Mouse (Mus musculus): ENCODE data around the gene Slc12a3.

Slc12a3 gene

GRCm38 (mm10) chr8:94370839-94371238, 41.8 kb downstream of the Slc12a3 start:
- no peak for DNase-seq (ENCODE audit: extremely low read depth, low read depth, low spot score)

GRCm38 (mm10) chr8:94372955-94373599, 44.1 kb downstream of the Slc12a3 start:
- DNase-seq (ENCODE audit: extremely low read depth, low read depth, low spot score) = no peak

- no peak for DNase-seq (ENCODE audit: extremely low read depth, low read depth, low spot score)
Observed at GRCm38 (mm10) chr8:94375551-94375991, 46.6 kb downstream of the Slc12a3 start.

DNA sequence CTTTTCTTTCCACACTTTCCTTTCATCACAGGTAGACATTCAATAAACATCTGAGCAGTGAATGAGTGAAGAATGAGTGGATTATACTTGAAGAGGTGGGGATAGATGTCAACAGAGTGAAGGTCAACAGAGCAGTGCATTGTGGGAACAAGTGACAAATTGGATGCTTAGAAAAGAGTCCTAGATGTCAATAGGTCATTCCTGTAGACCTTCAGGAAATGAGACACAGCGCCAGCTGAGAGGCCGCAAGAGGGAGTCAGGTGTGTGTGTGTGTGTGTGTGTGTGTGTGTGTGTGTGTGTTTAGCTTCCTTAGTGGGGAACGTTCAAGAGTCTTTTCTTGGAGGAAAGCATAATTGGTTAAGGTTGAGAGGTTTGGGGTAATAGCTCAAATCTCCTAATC, 47.2 kb downstream of the Slc12a3 start:
- no peak for DNase-seq (ENCODE audit: extremely low read depth, low read depth, low spot score)

- no peak for DNase-seq (ENCODE audit: extremely low read depth, low read depth, low spot score)
Observed at GRCm38 (mm10) chr8:94376580-94376979, 47.6 kb downstream of the Slc12a3 start.

GRCm38 (mm10) chr8:94377031-94377430, 48.0 kb downstream of the Slc12a3 start:
- DNase-seq (ENCODE audit: extremely low read depth, low read depth, low spot score) = no peak

DNA sequence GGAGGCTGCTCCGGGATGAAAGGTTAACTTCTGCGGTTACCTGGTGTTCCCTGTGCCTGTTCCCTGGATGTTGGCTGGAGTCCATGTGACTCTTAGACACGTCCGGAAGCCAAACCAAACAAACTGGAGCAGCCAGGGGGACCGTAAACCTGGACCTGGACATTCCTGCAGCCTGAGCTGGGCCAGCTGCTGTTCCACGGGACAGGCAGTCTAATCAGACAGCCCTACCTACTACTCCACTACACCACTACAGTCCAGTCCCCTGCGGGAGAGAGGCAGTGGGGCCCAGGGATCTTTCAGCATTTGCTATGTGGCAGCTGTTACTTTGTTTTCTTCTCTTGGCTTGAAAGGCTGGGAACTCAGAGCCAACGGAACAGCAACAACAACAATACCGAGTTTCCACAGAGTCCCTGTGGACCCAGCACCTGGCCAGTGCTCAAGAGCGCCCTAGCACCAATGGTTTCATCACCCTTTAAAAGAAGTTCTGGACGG, 48.8 kb downstream of the Slc12a3 start:
- DNase-seq (ENCODE audit: extremely low read depth, low read depth, low spot score) = no peak

- DNase-seq (ENCODE audit: extremely low read depth, low read depth, low spot score) = no peak
Observed at GRCm38 (mm10) chr8:94378763-94379415, 49.9 kb downstream of the Slc12a3 start.

DNA sequence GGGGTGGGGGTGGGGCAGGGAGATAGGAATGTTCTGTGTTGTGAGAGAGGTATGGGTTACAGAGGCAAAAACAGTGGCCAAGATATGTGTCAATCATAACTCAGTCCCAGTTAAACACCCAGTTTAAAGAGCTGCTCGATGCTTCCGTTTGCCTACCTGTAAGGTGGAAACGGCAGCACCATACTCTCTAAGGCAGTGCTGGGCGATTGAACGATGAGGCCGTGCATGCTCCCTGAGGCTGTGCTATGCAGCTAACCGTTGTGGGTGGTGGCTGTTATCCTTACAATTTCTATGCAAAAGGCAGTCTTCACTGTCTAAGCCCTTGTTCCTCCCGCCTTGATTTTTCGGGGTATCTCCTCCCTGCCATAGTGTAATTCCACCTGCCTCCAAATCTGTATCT, 50.7 kb downstream of the Slc12a3 start:
- no peak for DNase-seq (ENCODE audit: extremely low read depth, low read depth, low spot score)

DNA sequence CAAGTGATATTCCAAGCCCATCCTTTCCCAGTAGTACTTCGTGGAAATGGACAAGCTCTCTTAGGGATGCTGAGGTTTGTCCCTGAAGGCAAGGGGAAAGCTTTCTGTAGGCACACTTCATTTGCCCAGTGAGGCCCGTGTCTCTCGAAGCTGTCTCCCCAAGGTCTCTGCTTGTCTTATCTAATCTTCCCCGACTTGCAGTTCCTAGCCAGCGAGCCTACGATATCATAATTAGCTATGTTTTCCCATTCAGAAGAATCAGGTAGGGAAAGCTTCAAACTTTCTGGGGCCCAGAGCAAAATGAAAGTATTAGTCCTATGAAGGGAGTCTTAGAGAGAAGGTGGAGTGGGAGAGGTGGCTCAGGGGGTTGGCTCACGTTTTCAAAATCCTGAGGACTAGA, 55.2 kb downstream of the Slc12a3 start:
- DNase-seq (ENCODE audit: extremely low read depth, low read depth, low spot score) = no peak

DNA sequence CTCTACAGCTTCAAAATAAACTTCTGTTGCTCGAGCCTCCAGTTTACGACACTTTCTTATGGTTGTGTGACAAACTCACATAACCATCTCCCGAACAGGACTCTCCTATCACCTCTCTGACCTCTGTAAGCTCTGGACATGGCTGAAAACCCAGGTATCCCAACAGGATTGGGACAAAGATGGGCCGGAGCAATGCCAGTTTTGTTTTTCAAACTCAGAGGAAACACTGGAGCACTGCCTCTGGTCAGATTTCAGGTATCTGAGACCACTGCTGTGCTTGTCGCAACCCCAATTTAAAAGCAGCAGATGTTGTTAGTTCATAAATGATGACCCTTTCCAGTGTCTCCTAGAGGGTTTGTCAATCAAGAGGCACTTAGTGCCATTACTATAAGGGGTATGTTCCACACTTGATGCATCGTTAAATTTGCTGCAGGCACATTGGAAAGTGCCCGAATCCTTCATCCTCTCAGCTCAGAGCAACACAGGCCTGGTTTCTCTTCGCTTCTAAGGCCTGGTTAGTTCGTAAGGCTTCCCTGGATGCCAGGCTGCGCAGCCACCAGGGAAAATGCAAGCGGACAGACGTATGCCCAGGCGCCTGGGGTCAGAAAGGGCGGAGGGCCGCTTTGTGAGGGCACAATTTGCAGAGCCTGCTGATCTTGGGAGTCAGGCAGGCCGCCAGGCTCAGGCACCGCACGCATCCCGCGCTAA, 56.7 kb downstream of the Slc12a3 start:
- DNase-seq (ENCODE audit: extremely low read depth, low read depth, low spot score) = no peak

DNA sequence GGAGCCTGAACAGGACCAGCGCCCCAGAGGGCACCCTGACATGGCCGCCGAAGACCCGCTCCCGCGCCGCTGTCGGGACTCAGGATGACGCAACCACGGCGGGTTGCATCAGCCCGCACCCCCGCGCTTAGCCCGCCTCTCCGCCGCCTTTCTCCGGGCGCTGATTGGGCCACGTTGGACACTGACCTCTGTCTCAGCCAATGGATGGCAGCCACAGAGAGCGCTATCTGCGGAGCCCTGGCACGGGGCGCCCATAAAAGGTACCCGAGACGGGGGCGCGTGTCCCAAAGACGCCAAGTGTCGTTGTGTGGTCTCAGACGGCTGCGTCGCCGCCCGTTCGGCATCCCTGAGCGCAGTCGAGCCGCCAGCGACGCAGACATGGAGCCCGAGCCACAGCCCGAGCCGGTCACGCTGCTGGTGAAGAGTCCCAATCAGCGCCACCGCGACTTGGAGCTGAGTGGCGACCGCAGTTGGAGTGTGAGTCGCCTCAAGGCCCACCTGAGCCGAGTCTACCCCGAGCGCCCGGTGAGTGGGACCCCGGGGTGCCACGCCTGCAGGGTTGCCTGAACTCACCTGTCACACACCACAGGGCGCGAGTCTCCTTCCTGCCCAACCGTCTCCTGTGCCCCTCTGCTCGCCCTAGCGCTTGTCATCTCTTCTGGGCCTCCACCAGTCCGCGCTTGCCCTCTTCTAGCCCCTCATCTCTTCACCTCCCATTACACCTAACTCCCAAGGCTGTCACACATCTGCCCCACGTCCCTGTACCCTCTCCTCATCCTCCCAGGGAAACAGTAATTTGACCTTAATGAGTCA, 57.4 kb downstream of the Slc12a3 start, which contains the start of gene Herpud1:
TSS of gene Herpud1 (plus strand) at position 225 of the 813 bp plus-strand sequence.
- DNase-seq (ENCODE audit: extremely low read depth, low read depth, low spot score) = no peak

DNA sequence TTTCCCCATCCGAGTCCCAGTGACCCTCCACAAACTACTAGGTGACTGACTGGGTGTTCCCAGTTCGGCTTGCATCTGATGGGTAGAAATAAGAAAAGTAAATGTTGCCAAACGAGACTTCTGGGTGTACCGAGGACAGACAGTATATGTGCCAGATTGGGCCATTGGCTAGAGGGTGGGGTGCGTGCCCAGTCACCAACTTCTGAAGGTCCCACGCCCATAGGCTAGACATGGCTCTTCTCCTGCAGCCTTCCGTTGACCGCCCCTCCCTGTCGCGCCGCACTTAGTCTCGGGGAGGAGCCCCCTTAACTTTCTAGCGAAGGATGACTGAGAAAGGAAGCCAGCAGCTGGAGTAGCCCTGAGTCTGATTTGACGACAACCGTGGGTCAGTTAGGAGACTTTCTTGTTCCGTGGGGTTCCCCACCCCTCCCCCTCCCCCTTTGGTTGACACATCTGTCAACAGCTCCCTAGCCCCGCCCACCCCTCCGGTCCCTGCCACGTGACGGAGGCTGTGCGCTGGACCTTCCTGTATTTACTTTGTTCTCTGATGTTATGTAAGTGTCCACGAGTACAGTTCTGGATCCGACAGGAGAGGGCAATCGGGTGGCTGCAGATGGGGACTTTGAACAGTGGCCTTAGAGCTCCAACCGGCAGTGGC, 58.2 kb downstream of the Slc12a3 start:
- no peak for DNase-seq (ENCODE audit: extremely low read depth, low read depth, low spot score)

GRCm38 (mm10) chr8:94387785-94388184, 58.8 kb downstream of the Slc12a3 start:
- DNase-seq (ENCODE audit: extremely low read depth, low read depth, low spot score) = no peak

- DNase-seq (ENCODE audit: extremely low read depth, low read depth, low spot score) = no peak
Observed at GRCm38 (mm10) chr8:94389531-94389930, 60.5 kb downstream of the Slc12a3 start.

DNA sequence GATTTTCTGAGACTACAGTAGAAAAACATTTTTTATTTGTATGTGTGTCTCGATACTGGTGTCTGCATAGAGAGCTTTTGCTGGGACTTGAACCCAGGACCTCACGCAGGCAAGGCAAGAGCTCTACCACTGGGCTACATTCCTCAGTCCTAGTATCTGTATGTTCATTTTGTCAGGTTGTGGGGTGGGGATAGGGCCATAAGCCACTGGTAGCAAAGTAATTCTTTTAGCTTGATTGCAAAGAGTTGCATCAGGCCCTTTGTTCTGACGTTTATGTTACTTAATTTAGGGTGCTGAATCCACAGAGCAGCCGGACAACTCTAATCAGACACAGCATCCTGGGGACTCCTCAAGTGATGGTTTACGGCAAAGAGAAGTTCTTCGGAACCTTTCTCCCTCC, 61.4 kb downstream of the Slc12a3 start:
- no peak for DNase-seq (ENCODE audit: extremely low read depth, low read depth, low spot score)

DNA sequence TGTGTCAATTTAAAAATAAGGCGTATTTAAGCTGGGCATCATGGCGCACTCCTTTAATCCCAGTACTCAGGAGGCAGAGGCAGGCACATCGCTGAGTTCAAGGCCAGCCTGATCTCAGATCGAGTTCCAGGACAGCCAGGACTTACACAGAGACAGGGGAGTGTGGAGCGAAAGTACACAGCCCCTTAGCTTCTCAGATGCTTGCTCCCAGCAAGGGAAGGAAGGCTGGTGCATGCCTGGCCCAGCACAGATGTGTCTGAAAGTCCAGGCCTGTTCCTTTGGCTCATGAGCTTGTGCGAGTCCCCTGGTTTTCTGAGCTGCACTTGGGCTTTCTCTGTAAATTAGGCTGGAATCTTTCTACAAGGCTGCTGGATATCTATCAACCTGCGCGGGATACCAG, 61.9 kb downstream of the Slc12a3 start:
- DNase-seq (ENCODE audit: extremely low read depth, low read depth, low spot score) = no peak

- DNase-seq (ENCODE audit: extremely low read depth, low read depth, low spot score) = no peak
Observed at GRCm38 (mm10) chr8:94392147-94392546, 63.1 kb downstream of the Slc12a3 start.

DNA sequence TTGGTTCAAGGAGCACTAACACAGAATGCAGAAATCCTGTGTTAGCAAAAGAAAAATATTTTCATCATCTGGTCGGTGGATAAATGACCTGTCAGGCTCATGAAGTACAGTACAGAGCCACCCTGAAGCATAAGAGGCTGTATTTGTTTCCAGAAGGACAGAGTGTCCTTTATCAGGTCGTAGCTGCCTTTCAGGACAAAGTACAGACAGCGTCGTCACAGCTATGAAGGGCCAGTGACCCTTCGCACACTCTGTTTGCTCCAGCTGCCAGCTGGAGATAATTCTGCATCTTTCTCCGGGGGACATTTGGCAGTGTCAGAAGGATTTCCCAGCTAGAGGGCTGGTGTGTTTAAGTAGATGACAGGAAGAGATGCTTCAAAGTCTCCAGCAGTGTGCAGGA, 63.6 kb downstream of the Slc12a3 start:
- no peak for DNase-seq (ENCODE audit: extremely low read depth, low read depth, low spot score)

GRCm38 (mm10) chr8:94395851-94396540, 67.0 kb downstream of the Slc12a3 start:
- no peak for DNase-seq (ENCODE audit: extremely low read depth, low read depth, low spot score)

Measured in fat pad, adult 2 months (tissue).